Mouse (Mus musculus) heart, adult 18-20 months (tissue): ENCODE measurements around the gene H2afy. TPM values are rescaled to one million over a fixed set of nuclear protein-coding genes. Genes with fewer than 3 reads are reported as not detected.
"Not testable (repeated sequence)": the region's sequence is repeated elsewhere in the genome, so short reads cannot be mapped to it uniquely, and the experiment has no call there.

Experiments used
- DNase-seq, 2 experiments: peaks; one replicate each; pipeline ENCODE4 v3.0.0; 2021 to 2022; ENCODE audit warnings: mixed read lengths in 1 of 2
- total RNA-seq, 2 experiments: library from RNA; stranded (reverse); gene quantifications; 2 replicates each; pipeline ENCODE4 v1.2.3; 2021

Gene H2afy
- total RNA-seq, 2 experiments from 2014 or later, result 47.2 to 58.4 TPM

DNA sequence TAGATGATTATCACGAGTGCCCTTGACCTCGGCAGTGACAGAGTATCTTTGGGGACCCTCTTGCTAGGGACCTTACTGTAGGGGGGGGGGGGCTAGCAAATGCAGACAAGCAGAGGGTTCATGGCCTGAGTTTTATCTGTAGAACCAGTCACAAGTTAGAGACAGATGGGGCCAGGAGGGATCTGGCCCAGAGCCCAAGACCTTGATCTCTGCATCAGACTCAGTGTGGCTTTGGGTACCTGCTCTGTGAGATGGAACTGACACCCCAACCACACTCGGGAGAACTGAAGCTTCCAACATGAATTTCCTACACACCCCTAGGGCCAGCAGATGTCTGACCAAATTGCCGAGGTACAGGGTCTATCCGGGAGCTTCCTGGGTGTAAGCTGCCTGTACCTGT, 63.0 kb downstream of the H2afy start:
- DNase-seq, result no peak

DNA sequence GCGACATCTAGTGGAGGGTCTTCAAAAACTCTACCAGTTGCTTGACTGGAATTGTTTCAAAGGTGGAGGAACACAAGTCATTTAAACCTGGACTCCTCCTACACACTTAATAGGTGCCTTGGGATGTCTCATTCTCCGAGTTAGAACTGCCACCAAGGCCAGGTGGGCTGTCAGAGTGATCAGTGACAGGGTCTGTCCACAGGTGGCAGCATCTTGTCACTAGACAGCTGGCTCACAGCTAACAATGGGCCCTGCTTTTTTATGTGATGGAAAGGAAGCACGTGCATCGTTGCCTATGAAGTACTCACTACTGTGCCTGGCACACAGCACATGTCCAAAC, 63.9 kb downstream of the H2afy start:
- peak in 1 of 2 experiments; percentile 20 for DNase-seq

DNA sequence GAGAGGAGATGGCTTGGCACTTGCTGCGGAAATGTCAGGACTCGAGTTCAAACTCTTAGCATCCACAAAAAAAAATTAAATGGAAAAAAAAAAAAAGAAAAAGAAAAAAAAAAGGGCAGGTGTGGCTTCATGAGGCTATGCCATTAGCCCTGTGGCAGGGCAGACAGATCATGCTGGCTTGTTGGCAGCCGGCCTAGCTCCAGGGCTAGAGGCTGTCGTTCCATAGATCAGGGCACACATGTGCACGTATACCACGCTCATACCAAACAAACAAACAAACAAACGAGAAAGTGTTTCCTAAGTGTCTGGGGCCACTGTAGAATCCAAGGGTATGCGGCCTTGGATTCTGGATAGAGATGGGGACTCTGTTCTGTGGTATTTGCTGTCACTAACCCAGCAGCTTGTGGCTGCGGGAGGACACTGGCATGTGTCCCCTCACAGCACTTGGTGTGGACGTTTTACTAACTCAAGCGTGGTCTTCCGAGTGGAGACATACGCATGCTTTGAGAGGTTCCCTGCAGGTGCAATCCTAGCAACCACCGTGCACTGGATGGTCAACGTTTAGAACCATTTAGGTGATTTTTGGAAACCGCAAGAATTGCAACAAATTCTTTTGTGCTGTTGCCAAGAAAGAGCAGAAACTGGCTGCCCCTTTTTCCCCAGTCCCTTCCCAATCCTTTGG, 64.4 kb downstream of the H2afy start:
- no peak for DNase-seq

DNA sequence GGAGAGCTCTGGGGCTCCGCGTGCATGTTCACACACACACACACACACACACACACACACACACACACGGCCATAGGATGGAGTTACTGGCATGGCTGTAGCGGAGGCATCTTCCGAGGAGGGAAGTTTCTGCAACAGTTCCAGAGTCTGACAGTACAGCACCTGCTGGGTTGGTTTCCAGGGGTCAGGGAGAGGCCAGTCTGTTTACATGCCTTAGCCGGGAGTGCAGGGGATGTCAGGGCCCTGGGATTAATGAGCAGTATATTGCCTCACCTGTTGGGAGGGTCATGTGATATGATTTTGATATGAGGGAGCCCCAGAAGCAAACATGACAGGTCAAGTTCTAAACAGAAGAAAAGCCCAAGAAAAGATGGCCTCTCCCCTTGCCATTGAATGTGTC, 66.5 kb downstream of the H2afy start:
- no peak for DNase-seq

DNA sequence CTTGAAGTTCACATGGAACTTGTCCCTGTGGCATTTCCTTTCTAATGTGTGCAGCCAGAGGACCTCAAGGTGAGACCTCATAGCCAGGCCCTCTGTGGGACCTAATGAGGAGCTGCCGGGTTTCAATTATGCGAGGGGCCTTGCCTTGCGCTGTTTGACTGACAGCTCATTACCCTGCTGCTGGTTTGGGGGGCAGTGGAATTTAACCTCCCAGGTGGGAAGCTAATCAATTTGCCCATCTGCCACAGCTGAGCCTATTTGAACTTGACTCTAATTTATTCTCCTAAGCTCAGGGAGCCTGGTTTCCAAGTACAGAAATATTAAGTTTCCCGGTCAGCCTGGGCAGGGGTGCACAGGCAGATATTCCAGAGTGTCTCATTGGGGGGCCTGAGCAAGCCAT, 67.6 kb downstream of the H2afy start:
- DNase-seq, result no peak

DNA sequence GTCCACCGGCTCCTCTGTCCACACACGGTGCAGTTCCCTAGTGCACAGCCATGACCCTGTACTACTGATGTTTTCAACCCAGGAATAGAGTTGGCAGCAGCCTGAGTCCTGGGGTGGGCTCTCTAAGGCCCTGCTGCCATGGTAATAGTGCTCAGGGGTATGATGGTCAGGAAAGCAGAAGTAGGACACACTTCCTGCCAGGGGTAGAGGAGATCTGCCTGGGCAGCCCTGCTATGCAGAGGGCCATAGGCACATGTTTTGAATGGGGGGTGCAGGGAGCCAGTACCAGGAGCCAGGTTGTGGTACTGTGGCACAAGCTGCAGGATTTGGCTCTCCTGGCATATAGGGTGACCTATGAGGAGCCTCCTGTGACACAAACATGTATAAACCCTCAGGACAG, 69.3 kb downstream of the H2afy start:
- DNase-seq, result no peak

DNA sequence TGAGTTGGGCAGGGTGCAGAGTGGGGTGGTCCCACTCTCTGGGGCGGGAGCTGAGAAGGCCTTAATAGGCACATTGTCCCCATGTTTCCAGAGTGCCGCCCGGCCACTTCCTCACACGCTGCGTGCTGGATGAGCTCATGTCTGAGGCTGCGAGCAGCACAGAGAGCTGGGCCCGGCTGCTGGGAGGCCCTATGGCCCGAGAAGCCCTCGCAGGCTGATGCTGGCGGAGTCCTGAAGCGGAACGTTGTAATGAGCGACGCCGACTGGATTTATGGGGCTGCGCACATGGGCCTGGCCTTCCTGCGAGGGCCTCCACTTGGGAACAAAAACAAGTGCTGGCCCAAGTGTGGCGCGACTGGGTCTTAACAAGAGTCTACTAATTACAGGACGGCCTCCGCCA, 70.0 kb downstream of the H2afy start:
- DNase-seq, result no peak

DNA sequence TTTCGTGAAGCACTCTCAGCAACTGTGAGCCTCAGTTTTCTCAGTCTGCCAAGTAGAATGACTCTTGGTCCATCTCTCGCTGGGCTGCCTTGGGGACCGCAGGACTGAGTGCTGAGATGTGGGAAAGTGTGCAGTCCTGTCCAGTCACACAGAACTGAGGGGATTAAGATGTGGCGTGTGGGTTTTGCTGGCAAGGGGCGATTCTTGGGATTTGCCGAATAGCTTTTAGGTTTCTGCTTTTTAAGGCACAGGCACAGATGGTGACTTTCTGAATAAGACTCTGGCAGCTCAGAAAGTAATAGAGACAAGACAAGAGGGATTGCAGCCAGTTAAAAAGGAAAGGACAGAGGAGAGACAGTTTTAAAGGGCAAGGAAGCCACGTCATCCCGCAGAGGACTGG, 78.4 kb downstream of the H2afy start:
- DNase-seq, result no peak

DNA sequence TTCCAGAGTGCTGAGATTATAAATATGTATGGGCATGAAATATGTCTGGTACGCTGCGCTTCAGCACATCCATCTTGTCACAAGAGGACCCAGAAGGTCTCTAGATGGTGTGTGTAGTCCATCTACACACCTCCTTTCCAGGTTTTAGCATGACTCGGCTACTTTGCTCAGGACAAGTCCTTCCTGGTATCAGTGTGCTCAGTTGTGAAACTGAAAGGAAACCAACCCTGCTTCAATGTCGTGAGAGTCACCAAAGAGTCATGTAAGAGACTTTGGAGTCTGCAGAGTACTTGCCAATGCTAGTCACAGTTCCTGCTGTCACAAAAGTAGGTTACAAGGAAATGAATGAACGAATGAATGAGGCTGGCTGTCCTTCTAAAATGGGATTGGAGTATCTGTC, 80.4 kb downstream of the H2afy start:
- DNase-seq, result no peak

DNA sequence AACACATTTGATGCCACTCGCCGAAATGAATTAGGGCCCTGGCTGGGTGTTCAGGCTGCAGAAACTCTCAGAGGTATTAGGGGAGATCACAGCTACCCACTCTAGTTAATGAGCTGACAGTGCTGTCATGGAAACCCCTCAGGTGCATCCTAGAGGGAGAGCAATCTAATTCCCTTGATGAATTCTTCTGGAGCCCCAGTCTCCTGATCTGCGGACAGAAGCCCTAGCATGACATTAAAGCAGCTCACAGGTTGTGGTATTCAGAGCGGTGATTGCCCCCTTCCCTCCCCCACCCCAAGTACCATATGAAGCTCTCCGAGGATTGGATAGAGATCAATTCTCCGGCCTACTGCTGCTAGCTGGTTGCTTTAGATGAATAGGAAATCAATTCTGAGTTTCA, 82.1 kb downstream of the H2afy start:
- no peak for DNase-seq

DNA sequence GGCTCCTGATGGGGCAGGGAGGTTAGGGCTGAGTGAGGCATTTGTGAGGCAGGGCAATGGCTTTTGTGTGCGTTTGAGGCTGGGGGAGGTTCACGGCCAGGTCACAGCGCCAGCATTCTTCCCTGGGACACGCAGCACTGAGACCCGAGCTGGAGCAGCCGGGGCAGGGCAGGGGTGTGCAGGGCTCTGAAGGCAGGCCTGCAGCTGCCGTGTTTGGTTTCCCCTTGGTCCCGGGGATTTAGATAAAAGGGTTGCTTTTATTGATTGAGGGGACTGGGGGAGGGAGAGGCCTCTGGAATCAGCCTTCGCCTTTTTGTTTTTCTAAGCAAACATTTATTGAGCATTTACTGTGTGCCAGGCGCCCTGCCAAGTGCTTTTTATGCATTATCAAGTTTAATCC, 83.4 kb downstream of the H2afy start:
- DNase-seq, result no peak

DNA sequence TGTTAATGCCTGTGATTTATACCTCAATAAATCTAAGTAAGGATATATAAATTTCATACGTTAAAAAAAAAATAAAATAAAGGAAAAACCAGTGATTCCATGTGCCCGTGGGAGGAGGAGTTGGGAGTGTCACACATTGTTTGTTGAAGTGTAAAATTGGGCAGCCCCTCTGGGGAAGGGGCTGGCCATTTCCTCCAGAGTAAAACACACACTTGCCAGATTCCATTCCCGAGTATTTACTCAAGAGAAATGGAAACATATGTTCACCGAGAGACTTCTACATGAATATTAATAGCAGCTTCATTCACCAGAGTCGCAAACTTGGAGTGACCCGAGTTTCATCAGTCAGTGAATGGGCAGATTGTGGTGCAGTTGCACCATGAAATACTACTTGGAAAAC, 85.9 kb downstream of the H2afy start:
- no peak for DNase-seq

DNA sequence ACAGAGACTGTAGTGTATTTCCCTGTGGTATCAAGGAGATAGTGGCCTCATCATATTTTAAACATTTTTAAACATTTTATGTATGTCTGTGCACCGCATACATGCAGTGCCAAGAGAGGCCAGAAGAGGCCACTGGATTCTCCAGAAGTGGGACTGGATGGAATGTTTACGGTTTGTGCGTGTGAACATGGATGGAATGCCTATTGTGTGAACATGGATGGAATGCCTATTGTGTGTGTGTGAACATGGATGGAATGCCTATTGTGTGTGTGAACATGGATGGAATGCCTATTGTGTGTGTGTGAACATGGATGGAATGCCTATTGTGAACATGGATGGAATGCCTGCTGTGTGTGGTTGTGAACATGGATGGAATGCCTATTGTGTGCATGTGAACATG, 93.9 kb downstream of the H2afy start:
- no peak for DNase-seq

DNA sequence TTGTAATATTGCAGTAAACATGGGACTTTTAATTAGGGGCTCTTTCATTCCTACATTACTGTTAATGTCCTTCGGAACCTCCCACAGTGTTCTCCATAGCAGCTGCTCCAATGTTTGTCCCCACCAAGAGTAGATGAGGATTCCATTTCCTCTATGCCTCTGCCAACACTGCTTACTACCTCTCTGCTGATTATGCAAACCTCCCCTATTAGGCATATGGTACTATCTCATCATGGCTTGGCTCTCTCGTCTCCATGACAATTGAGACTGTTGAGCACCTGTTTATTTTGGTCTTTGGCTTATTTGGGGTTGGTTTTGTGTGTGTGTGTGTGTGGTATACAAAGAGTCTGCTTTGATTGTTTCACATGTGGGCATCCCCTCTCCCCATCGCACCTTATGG, 95.5 kb downstream of the H2afy start:
- DNase-seq, result no peak

DNA sequence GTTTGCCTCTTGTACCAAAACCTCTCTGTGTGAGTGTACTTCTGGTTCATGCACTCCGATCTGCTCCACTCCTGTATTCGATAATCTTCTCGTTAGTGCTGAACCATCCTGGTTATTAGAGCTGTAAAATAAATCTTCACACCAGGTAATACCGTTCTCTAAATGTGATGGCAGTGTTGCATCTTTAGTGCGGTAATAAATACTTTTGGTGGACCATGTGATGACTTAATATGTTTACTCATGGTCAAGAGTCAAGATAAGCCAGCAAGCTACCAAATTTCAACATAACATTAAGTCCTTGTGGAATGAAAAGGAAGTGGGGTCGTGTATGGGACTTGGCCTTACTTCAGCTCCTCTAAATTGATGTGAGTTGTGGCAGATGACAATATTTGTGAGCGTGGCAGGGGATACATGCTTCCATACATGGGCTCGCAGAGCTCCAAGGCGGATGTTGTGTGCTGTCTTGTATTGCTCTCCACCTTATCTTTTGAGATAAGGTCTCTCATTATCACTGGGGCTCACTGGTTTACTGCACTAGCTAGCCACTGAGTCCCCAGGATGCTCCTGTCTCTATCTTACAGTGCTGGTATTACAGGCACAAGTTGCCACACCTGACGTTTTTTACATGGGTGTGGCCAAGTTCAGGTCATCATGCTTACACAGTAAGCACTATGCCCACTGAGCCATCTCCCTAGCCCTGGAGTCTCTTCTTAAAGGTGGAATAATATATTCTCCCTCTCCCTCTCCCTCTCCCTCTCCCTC, 96.4 kb downstream of the H2afy start:
- no peak for DNase-seq

DNA sequence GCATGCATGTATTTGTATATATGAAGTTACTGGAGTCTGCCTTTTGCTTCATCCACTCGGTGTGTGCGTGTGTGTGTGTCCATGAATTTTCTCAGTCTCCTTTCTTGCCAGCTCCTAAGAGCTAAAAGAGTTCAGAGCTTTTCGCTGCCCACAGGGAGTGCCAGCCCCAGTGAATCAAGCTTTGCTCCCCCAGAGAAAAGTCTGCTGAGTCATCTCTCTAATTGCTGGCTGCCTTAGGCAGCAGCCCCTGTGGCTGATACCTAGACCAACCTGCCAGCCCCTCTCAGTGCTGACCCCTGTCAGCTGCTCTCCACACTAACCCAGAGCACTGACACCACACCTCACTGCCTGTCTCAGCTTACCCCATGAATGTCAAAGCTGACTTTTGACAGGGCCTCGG, 107.2 kb downstream of the H2afy start:
- no peak for DNase-seq

DNA sequence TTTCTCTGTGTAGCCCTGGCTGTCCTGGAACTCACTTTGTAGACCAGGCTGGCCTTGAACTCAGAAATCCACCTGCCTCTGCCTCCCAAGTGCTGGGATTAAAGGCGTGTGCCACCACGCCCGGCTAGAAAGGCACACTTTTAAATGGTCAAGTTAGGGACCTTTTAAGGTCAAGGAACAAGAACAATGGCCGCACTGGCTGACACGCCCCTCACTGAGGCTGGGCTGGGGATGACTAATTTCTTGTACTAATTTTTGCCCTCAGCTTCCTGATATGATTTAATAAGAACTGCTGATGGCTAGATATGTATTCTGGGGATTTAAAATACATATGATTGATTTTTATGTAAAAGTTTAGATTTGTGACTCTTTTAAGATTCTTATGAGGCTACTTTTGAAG, 108.2 kb downstream of the H2afy start:
- DNase-seq, result not testable (repeated sequence)

DNA sequence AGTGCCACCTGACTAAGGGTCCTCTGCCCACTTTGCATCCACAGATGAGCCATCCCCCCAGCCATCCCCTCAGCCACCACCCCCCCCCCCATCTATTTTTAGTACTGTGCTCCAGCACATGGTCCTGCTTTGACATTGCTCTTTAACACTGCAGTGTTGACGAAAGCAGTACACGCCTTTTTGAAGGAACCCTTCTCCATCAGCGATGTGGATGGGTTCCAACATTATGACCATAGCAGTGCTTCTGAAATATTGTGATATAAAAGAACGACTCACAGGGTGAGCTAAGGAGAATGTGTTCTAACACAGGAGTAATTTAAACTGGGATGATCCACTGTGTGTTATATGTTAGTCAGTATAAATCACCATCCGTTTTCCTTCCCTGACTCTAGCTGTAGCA, 109.5 kb downstream of the H2afy start:
- no peak for DNase-seq

DNA sequence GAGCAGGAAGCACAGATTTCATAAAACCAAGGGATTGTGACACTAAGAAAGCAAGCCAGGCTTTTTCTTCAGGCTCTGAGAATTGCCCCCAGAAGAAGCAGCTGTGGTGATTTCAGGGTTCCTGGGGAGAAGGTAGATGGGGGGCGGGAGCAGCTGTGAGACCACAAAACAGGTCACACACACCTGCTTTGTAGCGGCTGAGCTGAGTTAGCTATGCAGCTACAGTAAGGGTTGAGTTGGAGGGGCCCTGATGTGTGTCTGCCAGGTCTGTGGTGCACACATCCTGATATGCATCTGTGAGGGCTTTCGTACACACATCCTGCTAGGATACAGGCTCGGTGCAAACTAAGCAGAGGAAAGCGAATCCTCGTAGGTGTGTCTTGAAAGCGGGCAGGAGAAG, 110.1 kb downstream of the H2afy start:
- DNase-seq, result no peak

DNA sequence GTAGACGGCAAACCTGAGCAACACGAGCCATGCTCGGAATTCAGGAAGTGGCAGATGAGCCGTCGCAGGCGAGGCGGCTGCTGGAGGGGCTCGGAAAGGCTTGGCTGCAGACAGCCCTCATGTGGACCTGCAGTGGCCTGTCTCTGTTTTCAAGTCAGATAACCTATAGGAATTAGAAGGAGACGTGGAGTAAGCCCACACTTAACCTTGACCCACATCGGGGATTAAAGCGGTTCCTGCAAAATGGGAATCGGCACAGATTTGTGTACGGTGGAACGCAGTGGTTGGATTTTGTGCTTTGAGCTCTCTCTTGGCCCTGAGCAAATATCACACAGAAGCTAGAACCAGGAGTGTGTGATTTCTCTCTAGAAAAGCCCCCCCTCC, 111.1 kb downstream of the H2afy start:
- no peak for DNase-seq

DNA sequence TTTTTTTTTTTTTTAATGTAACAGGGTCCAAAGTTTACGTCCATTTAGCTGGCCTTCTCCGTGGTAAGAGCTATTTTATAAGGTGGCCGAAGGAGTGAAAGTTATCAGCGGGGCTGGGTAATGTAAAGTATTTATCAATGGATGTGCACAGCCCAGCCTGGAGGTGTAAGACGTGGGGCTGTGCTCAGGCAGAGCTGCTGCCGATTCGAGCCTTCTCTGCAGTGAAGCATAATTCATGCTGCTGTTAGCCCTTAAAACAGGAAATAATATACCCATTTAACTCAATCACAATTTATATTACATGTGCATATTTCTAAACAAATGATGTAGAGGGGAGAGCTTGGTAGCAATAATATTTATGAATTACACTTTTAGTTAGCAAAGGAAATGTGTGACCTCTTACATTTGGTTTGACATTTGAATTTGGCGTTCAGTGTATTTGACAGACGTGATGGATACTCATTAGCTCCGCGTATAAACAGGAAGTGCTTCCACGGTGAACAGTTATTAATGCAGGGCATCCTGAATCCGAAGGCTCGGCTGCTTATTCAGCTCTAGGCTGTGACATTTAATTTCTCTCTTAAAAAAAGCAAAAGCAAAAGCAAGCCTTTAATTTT, 111.6 kb downstream of the H2afy start:
- DNase-seq, result no peak
